Mouse (Mus musculus) ES-Bruce4 (cell line): ENCODE measurements at regions not wholly inside any gene's neighbourhood (a gene's known extent, or its start where the extent isn't known, plus 50 kb on each side); places are given as distances from the start of the nearest gene placed in this dataset.

Experiments
- CTCF ChIP-seq: IDR thresholded peaks from one replicate; pipeline ENCODE4 v1.8.1; 2011; ENCODE audit warnings: low read depth, low read length
- EP300 ChIP-seq: IDR thresholded peaks from 2 replicates; pipeline ENCODE4 v1.6.1; 2011; ENCODE audit warnings: low read depth, low read length; ENCODE audit not compliant: insufficient read depth
- POLR2A ChIP-seq: IDR thresholded peaks from one replicate; pipeline ENCODE4 v1.8.1; 2011; ENCODE audit warnings: low read length; ENCODE audit not compliant: insufficient read depth

DNA sequence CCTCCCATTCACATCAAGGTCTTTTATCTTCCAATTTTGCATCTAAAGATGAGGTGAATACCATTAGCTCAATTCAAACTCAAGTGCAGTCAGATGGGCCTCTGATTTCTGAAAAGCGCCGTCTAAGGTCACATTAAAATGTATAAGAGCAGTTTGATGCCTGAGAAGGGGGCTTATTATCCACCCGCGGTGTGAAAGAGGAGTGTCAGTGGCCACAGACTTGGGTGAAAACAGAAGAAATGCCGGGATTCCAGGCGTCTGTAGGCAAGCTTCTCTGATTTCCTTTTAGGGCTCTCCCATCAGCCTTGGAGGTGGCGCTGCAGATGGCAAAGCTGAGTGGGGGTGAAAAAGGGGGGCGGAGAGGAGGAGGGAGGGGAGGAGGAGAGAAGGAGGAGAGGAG, 143.7 kb downstream of the Bcl11b start:
- no peak for TF ChIP-seq POLR2A
- no peak for TF ChIP-seq EP300
- no peak for TF ChIP-seq CTCF
